Mouse (Mus musculus) layer of hippocampus, adult 9-10 months (tissue): ENCODE measurements around the gene Gfod1.
A peak's percentile ranks its signal among the peaks of the same experiment; 100 is the strongest.

Source experiments
- DNase-seq: peaks from one replicate; pipeline ENCODE4 v3.0.0; 2022; ENCODE audit warnings: low spot score

Gfod1 gene

DNA sequence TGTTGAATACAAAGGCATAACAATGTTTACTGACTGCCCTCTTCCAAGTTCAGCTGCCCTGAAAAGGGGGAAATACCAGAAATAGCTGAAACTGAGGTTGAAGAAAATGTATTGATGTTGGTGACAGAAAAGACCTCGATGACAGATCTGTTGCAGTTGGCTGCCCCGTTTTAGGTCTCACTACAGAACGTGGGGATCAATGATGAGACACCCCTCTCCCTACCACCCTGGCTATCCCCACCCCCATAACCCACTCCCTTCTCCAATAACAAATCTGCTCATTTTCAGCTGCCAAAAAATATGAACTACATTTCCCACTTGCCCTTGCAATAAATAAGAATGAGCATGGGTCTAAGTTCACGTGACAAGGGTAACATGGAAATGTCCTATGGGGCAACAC lies 73.1 kb downstream of the Gfod1 start:
- DNase-seq, result no peak

DNA sequence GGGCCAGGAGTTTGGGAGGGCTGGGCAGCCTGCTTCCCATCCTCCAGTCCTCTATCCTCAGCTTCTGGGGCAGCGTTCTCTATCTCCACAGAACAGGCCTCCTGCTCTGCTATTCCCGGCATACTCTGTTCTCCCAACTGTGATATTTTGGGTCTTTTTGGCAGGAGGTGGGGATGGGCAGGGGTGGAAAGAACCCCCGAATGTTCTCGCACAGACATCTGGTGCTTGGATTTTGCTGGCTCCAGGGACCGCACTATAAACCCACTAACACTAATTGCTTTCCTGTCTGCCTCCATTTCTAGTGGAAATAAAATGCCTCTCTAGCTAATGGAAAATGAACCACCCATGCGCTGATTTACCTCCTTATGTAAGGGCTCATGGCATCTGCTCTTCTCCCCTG lies 73.7 kb downstream of the Gfod1 start:
- DNase-seq, result peak; percentile 77

DNA sequence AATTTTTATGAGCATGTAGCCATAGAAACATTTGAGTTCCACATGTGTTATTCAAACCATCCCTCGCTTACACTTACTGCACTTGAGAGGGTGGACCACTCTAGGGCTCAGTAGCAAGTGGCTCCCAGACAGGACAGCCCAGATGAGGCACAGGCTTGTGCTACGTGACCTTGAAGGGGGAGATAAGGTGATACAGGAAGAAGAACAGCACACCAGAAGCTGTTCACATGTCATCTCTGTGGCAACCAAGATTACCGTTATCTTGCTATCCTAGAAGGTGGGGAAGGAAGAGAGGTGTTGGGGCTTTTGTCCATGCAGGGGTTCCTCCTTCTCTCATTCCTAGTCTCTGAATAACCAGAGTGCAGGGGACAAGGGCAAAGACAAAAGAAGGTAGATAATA lies 74.2 kb downstream of the Gfod1 start:
- no peak for DNase-seq

DNA sequence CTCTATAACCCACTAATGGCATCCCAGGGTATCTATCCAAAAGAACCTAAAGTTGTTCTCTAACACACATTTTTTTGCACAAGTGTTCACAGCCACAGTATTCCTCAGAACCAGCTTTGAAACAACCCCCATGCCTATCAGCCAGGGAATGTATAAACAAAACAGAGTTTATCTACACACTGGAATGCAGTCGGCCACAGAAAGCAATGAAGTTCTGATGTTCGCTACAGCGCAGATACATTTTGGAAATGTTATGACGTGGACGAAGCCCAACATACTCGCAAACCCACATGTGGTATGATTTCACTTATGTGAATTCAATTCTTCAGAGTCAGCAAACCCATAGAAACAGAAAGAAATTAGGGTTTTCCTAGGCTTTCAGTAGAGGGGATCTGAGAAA lies 75.8 kb downstream of the Gfod1 start:
- no peak for DNase-seq

DNA sequence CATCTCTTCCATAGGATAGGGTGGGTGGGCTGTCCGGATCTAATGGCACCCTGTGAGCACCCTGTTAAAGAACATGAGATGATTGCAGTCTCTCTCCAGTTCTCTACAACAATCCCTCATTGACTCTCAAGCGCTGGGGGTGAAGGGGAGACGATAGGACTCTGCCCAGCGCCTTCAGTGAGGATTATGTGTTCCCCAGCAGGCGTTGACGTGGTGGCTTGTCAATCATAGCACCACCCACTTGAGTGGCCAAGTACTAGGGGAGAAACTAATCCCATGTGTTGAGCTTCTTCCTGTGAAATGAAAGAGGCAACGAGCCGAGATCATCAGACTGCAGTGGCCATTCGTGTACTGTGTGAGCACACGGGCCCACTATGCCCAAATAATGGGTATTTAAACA lies 77.9 kb downstream of the Gfod1 start:
- DNase-seq, result no peak

DNA sequence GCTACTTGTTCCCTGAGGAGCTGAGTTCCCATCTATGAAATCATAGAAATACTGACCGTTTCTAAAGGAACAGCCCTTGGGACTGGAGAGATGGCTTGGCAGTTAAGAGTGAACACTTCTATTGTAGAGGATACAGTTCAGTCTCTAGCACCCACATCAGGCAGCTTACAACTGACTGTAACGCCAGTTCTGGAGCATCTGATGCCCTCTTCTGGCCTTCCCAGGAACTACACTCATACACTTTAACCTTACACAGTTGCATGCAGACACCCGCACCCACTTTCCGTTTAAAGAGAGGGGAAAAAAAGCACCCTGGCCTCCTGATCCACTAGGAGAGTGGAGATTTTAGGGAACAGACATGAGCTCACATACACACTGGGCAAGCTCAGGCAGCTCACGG lies 78.8 kb downstream of the Gfod1 start:
- no peak for DNase-seq

DNA sequence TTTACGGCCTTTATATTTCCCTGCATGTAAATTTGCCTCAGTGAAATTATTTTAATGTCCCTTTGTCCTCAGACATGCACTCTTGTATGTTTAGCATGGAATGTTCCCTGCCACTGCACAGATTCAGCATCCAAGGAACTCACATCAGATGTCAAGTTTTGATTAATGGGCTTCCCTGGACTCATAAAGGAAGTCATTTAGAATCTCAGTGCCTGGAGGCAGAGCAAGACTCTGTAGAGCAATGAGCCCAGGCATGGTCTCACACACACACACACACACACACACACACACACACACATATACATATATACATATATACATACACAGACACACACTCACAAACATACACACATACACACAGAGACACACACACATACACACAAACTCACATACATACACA lies 81.9 kb downstream of the Gfod1 start:
- DNase-seq, result no peak

DNA sequence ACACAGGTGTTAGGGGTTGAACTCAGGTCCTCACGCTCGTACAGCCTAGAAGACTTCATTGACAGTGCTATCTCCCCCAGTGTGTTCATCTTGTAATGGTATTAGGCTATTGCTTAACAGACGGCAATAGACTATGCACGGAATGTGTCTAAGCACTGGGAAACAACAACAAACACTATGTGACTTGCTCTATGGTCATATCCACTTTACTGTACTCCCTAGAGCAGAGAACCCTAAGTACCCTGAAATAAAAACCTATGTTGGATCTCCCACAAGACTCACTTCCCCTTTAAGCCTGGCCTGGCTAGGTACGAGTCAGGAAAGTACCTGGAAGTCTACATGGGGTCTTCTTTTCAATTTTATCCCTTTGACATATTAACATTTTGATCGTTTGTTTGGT lies 82.7 kb downstream of the Gfod1 start:
- DNase-seq, result no peak

DNA sequence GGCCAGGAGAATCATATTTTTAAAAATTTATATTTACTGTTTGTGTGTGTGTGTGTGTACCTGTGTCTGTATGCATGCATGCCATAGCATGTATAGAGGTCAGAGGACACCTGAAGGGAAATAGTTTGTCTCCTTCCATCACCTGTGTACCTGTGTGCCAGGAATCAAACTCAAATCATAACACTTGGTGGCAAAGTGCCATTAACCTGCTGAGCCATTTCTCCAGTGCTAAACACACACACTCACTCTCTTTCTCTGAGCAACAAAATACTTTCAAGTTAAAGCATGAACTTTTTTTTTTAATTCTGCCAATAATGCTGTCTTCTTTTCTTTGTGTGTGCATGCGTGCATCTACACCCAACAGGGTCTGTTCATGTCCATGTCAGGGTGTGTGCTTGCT lies 83.3 kb downstream of the Gfod1 start:
- DNase-seq, result no peak

DNA sequence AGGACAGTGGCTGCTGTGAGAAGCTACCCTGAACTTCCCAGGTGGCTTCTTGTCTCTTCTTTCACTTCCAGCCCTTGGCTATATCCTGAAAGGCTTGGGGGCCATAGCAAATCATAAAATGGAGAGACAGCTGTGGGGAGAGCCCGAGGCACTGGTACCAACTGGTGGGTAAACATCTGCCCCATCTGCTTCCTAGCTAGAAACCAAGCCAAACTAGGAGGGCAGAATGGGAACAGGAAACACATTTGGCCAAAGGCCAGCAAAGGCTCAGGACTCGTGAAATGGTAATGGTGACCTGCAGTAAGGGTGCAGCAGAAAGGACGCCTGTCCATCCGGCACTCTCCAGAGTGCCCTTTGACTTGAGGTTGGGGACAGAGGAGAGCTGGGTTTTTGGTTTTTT lies 85.2 kb downstream of the Gfod1 start:
- DNase-seq, result no peak

DNA sequence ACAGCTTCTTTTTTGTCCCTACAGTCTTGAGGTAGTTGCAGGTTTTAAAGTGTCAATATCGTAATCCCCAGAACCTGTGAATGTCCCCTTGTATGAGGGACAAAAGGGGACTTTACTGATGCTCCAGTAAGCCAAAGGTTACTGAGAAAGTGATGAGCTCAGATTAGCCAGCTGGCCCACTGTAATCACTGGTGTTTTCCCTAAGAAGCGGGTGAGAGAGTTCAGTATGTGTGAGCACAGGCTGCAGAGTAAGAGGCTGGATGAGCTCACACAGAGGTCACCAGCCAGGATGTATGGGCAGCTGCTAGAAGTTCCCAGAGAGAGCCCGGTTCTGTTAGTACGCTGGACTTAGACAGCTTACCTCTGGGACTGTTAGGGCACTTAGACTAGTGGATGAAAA lies 85.7 kb downstream of the Gfod1 start:
- DNase-seq, result no peak

DNA sequence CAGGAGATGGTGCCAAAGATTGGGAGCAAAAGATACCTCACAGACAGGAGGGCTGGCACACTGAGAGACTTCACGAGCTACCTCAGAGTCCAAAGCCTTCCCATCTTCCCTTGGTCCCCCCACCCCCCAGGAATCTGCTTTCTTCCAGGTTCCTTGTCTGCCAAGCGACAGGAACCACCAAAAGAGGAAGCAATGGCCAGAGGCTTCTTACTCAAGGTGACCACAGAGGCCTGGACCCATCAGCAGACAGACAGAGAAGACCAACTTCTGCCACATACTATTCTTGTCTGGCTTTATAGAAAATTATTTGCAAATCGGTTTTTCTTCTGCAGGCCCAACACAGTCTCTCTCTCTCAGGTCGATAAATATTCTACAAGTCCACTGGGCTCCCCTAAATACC lies 86.3 kb downstream of the Gfod1 start:
- DNase-seq, result no peak

DNA sequence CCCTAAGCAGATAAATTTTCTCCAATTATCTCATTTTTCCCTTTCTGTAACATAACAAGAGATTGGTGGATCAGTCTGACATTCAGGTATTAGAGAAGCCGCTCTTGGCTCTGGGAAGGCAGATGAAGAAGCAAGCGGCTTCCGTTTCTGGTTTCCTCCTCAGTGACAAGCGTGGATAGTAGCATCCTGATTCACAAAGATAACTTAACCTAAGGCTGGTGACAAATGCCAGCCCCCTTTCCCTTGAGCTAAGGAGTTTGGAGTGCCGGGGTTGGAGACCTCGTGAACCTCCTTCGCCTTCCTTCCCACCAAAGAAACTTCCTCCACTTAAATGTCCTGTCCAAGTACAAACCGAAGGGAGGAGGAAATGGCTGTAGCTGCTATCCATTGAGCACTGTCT lies 86.9 kb downstream of the Gfod1 start:
- no peak for DNase-seq

DNA sequence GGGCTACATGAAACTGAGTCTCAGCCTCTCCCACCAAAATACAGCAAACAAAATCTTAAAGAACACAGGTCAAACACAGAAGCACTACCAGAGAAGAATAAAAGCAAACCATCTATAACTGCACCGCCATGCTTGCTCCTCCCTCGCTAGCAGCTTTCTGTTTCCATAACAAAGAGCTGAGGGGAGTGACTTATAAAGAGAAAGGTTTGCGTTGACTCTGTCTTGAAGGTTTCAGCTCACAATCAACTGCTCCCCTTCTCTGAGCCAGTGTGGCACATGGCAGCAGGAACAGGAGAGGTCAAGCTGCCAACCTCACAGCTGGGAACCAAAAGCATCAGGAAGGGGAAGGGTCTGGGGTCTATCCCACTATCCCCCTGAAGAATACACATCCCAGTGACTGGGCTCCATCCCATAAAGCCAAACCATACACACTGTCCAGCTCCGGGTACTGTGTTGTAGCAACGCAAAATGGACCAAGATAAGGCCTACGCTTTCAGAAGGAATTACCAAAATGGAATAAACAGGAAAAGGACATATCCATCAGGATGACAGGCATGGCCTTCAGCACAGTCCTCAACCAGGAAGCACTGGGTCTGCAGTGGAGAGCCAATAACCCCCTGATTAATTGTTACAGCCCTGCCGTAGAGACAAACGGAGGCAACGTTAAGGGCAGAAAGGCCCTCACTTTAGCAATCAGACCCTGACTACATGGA lies 87.8 kb downstream of the Gfod1 start:
- no peak for DNase-seq

DNA sequence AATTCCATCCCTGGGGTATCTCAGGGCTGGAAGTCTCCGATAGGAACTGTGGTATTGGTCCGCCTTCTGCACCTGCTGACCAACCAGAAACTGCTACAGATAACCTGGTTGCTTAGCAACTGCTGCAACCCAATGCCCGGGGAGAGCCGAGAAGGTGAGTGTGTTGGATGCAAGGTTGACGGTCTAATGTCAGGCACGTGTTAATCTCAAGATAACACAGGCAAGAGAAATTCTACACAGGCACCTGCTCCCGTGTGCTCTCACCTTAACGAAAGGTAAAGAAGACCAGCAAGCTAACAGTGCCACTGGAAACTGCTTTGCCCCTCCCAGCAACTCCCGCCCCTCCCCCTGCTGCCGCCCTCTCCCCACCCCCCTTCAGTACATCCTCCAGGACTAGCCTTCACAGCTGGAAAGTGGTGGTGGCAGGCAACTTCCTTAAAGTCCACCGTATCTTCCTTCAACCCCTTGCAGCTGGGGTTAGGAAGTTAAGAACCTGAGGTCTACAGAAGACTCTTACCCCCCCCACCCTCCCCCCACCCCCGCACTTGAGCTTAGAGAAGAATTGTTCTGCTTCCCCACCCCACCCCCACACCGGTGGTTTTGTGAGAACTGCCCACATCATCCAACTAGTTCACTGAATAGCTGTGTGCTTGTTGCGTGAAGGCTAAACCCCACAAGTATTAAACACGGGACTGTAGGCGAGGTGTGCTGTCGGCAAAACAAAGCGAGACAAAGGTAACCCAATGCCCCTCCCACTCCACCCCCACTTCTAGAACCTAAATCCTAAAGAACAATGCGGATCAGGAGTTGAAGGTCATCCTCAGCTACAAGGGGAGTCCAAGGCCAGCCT lies 88.6 kb downstream of the Gfod1 start:
- DNase-seq, result no peak

DNA sequence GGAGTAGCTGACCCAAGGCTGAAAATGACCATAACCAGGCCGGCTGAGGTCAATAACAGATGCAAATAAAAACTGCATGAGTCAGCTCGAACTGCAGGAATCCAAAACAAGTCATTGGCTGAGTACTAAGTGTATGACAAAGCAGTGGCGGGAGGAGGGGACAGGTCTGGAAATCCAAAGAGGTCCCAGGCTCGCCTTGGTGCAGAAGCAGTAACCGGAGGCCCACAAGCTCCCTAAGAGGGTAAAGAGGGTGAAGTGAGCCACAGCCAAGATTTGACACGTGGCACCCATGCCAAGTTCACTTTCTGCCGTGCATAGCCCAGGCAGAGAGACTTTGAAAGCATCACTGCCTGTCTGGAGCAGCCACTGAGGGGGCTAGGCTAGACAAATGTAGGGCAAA lies 91.6 kb downstream of the Gfod1 start:
- no peak for DNase-seq

DNA sequence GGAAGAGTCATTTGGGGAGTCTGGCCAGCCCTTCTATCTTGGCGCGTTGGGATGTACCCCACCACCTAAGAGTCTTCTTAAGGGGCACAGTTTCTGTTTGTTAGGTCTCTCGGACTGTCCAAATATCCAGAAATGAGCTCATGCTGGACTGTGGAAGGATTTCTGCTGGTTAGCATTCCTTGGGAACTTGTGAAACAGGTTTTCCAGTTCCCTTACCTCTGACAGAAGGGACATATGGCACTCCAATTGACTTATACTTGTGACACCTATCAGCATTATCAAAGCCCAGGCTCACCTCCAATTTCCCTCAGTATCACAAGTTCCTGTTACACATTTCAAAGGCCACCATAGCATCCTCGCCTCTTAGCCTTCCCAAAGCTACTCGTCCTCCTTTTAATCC lies 93.0 kb downstream of the Gfod1 start:
- DNase-seq, result no peak

DNA sequence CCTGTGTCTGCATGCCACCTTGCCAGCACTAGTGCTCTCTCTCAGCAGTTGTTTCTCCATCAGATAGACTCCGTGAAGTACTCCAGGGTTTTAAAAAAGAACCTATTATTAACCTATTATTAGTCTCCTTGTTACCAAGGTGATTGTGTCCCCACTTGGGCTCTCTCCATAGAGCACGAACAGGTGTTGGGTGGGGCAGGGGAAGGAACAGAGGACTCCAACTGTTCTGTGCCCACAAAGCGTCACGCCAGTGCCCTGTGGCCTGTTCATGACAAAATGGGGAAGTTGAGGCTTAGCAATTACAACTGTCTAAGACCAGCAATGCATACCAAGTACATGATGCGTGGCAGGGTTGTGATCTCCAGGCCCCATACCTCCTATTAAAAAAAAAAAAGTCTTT lies 94.4 kb downstream of the Gfod1 start:
- no peak for DNase-seq

DNA sequence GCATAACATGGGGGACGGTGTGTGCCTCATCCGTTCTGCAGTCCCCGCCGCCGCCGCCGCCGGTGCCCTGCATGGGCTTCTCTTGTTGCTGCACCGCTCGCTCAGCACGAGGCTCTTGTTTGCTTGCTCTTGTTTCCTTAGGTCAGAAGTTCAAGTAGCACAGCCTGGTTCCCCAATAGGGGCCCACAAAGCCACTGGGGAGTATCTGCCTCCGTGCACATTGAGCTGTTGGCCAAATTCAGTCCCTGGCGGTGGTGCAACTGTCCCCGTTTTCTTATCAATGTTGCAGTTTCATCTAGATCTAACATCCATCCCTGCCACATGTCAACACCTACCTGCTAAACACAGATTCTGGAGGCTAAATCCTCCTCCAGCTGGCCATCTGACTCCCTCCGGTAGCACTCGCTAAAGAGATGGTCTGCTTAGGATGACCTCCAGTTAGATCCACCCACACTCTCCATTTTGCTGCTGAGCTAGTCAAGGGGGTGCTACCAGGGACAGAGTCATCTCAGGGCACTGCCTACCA lies 95.0 kb downstream of the Gfod1 start:
- no peak for DNase-seq

DNA sequence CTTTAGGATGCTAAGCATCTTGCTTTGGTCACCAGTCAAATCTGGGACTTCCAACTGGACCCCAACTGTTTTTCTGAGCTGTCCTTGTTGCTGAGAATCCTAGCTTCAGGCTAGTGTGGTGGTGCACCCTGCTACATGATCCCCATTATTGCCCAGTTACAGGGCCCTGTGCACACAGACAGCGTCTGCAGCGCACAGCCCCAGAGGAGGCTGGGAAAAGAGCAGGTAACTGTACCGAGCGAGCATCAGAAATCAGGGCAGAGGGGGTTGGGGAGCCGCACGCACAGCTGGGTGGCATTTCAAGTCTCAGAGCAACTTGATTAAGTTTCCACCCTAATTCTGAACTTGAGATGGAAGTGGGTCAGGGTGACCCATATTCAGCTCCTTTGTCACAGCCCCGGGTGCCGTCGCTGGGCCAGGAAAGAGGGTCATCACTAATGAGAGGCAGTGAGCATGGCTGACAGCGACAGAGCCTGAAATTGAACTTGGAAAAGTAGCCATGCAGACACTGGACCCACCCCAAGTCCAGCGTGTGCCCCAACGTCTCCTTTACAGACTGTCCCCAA lies 97.8 kb downstream of the Gfod1 start:
- DNase-seq, result no peak

DNA sequence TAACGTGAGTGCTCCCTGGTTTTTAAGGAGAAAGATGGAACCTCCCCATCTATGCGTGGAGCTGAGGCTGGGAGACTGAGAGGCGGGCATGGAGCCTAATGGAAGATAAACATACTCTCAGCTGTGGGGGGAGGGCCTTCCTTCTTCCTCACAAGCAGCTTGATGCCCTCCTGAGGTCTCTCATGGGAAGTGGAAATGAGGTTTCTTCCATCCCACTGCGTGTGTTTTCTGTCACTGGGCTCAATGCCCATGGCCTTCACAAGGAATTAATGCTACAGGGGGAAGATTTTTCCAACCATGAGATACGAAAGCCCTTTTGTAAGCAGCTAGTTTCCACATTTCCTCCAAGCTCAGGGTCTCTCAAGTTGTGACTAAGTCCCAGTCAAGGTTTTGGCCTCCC lies 100.3 kb downstream of the Gfod1 start:
- no peak for DNase-seq

DNA sequence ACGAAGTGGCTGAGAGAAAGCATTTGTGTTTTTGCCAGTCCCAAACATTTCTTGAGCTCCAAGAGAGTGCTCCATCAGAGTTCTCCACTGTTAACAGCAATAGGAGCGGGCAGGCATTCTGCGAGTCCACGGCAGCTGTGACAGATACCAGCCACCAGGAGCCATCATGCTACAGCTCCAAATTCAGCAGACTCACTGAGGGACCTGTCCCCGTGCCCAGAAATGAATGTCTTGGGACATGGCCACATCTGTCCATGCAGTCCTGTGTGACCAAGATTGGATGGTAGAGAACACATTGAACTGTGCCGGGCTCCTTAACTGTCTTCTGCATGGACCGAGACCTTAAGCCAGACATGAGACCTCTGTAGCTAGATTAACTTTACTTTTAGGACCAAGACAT lies 100.7 kb downstream of the Gfod1 start:
- DNase-seq, result no peak

DNA sequence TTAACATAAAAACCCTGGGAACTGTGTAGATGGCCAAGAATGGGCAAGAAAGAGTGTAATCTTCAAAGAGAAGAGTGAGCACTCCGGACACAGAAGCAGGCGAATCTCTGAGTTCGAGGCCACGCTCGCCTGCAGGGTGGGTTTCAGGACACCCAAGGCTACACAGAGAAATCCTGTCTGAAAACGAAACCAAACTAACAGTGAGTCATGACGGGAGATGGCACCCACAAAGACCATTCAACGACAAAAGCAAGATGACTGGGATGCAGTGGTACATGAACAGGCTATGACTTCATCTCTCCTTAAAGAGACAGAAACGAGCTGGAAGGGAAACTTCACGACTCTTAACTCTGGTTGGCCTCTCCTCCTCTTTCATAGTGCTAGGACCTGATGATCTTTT lies 101.6 kb downstream of the Gfod1 start:
- no peak for DNase-seq
